ENCODE assay signal across 35 mouse cellular contexts in genomic region chr4:96161575-96161974, GRCm38 (mm10). TPM values are rescaled to one million over a fixed set of nuclear protein-coding genes. Genes with fewer than 3 reads are reported as not detected.
"Had no signal": no experiment of that assay in that cellular context is flagged by ENCODE, and none has a peak within 500 bp of the region (broad histone marks: within the 10 kb centered on the region; RNA-seq: fewer than 3 reads in every experiment).

No protein-coding gene starts in this region.

- H3K9ac ChIP-seq: heart, embryonic 13.5 days; heart, embryonic 15.5 days; hindbrain, embryonic 13.5 days; hindbrain, embryonic 15.5 days; kidney, embryonic 15.5 days; limb, embryonic 13.5 days; limb, embryonic 15.5 days; liver, embryonic 12.5 days had no signal

- ATAC-seq: hindbrain, postnatal 0 days; intestine, embryonic 16.5 days; liver, embryonic 12.5 days had no signal

- H3K36me3 ChIP-seq: heart, embryonic 10.5 days; heart, embryonic 13.5 days; heart, embryonic 15.5 days; hindbrain, embryonic 13.5 days; hindbrain, embryonic 15.5 days; kidney, embryonic 15.5 days; limb, embryonic 13.5 days; limb, embryonic 15.5 days; liver, embryonic 12.5 days had no signal

- DNase-seq: gastrocnemius, postnatal 14 days; gastrocnemius, postnatal 36 days; heart, adult 18-20 months; heart, postnatal 14 days; heart, postnatal 36 days; kidney, adult 11 months; kidney, adult 2 months; kidney, adult 9 months; kidney, postnatal 14 days; kidney, postnatal 36 days; layer of hippocampus, adult 9-11 months; layer of hippocampus, postnatal 36 days; left cerebral cortex, postnatal 4 days had no signal

- H3K4me3 ChIP-seq: heart, embryonic 10.5 days; heart, embryonic 13.5 days; heart, embryonic 15.5 days; hindbrain, embryonic 13.5 days; hindbrain, embryonic 15.5 days; kidney, embryonic 15.5 days; limb, embryonic 13.5 days; limb, embryonic 15.5 days; liver, embryonic 12.5 days had no signal

- H3K4me1 ChIP-seq: heart, embryonic 10.5 days; heart, embryonic 13.5 days; heart, embryonic 15.5 days; hindbrain, embryonic 13.5 days; hindbrain, embryonic 15.5 days; kidney, embryonic 15.5 days; limb, embryonic 13.5 days; limb, embryonic 15.5 days; liver, embryonic 12.5 days had no signal

- H3K27ac ChIP-seq: heart, embryonic 10.5 days; heart, embryonic 13.5 days; heart, embryonic 15.5 days; hindbrain, embryonic 13.5 days; hindbrain, embryonic 15.5 days; hindbrain, postnatal 0 days; kidney, embryonic 15.5 days; kidney, postnatal 0 days; limb, embryonic 13.5 days; limb, embryonic 15.5 days; liver, embryonic 12.5 days had no signal

- H3K4me2 ChIP-seq: heart, embryonic 13.5 days; heart, embryonic 15.5 days; hindbrain, embryonic 13.5 days; hindbrain, embryonic 15.5 days; kidney, embryonic 15.5 days; limb, embryonic 13.5 days; limb, embryonic 15.5 days; liver, embryonic 12.5 days had no signal

- H3K9me3 ChIP-seq: heart, embryonic 10.5 days; heart, embryonic 13.5 days; heart, embryonic 15.5 days; hindbrain, embryonic 13.5 days; hindbrain, embryonic 15.5 days; kidney, embryonic 15.5 days; limb, embryonic 13.5 days; limb, embryonic 15.5 days; liver, embryonic 12.5 days had no signal

- H3K27me3 ChIP-seq: heart, embryonic 13.5 days; heart, embryonic 15.5 days; hindbrain, embryonic 13.5 days; hindbrain, embryonic 15.5 days; kidney, embryonic 15.5 days; limb, embryonic 13.5 days; limb, embryonic 15.5 days; liver, embryonic 12.5 days had no signal

RNA-seq across cellular contexts. Expression of gene Cyp2j12, which starts 20.6 kb away (rescaled TPM):
- total RNA-seq: gastrocnemius, adult 18-20 months; gastrocnemius, adult 8-10 months; gastrocnemius, postnatal 36 days; granulocyte monocyte progenitor cell, adult 5-6 weeks; heart, adult 18-20 months; heart, adult 8-10 months; heart, postnatal 14 days; heart, postnatal 36 days; hematopoietic stem cell, adult 5-6 weeks; hindbrain, postnatal 0 days; left cerebral cortex, postnatal 4 days had no signal
- polyA plus RNA-seq: heart, embryonic 10.5 days; heart, embryonic 13.5 days; heart, embryonic 15.5 days; heart, postnatal 0 days; hindbrain, embryonic 11.5 days; hindbrain, embryonic 13.5 days; hindbrain, embryonic 15.5 days; hindbrain, postnatal 0 days; intestine, embryonic 14.5 days; intestine, embryonic 16.5 days; kidney, adult 2 months; kidney, embryonic 15.5 days; kidney, postnatal 0 days; large intestine, adult 2 months; limb, embryonic 11.5 days; limb, embryonic 13.5 days; limb, embryonic 15.5 days; liver, embryonic 12.5 days had no signal
